Mouse (Mus musculus) cerebellum, adult 2 months (tissue): ENCODE data around the gene Nebl.

Experiments used
- CTCF ChIP-seq: fragments of 200-500 bp; IDR thresholded peaks from 2 replicates; pipeline ENCODE4 v1.5.1; 2011; ENCODE audit warnings: low read depth, mild to moderate bottlenecking, control low read depth, low read length, moderate library complexity, borderline replicate concordance; ENCODE audit not compliant: insufficient read depth
- POLR2A ChIP-seq: fragments of 200-500 bp; IDR thresholded peaks from 2 replicates; pipeline ENCODE4 v1.6.1; 2011; ENCODE audit warnings: low read length, control low read depth, borderline replicate concordance; ENCODE audit not compliant: insufficient read depth

DNA sequence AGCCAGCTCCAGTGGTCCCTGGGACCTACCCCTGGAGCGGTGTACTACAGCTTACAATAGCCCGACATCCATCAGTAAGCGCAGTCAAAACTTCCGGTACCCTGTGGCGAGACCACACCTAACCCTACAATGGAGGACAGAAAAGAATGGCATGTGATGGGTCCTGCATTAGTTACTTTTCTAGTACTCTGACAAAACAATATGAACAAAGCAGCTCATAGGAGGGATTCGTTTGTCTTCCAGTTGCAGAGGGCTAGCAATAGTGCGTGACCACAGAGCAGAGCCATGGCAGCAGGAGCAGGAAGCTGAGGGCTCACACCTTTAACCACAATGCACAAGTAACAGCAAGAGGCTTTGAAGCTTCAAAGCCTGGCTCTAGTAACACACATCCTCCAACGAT is 59.7 kb downstream of the Nebl start:
- TF ChIP-seq POLR2A, result no peak
- TF ChIP-seq CTCF, result no peak
